Mouse (Mus musculus) ES-E14 (cell line): Measurements from ENCODE around the gene Hexim2. TPM values are rescaled to one million over a fixed set of nuclear protein-coding genes. Genes with fewer than 3 reads are reported as not detected.

Source experiments
- DNase-seq: peaks from one replicate; pipeline ENCODE4 v3.0.0-alpha.2; 2013; ENCODE audit warnings: low read depth, low spot score
- H3K27ac ChIP-seq: 2 replicates; pipeline ENCODE4 v1.5.1; 2012; ENCODE audit warnings: low read depth, mild to moderate bottlenecking, low read length, moderate library complexity, mixed read lengths; ENCODE audit not compliant: poor library complexity, insufficient read depth, severe bottlenecking
- H3K36me3 ChIP-seq: 2 replicates; pipeline ENCODE4 v1.6.1; 2012; ENCODE audit warnings: mild to moderate bottlenecking, low read length, moderate library complexity, mixed read lengths; ENCODE audit not compliant: control insufficient read depth, poor library complexity, insufficient read depth, severe bottlenecking
- H3K4me1 ChIP-seq, 2 experiments: fragments of 150-350 bp in 1 of 2; sonication (generic) in 1 of 2; 2 replicates each; pipeline ENCODE4 v1.6.1; 2012; ENCODE audit warnings: low read length in 2 of 2, mild to moderate bottlenecking in 1 of 2, mixed read lengths in 1 of 2; ENCODE audit not compliant: control insufficient read depth in 2 of 2, insufficient read depth in 2 of 2, poor library complexity in 1 of 2
- H3K4me3 ChIP-seq, 2 experiments: fragments of 150-350 bp in 1 of 2; sonication (generic) in 1 of 2; 2 replicates each; pipeline ENCODE4 v1.5.1; 2012; ENCODE audit warnings: low read length in 2 of 2, low read depth in 1 of 2, mild to moderate bottlenecking in 1 of 2, mixed read lengths in 1 of 2; ENCODE audit not compliant: insufficient read depth in 1 of 2, poor library complexity in 1 of 2, severe bottlenecking in 1 of 2
- H3K9ac ChIP-seq: 2 replicates; pipeline ENCODE4 v1.6.1; 2012; ENCODE audit warnings: low read depth, mild to moderate bottlenecking, low read length, mixed read lengths; ENCODE audit not compliant: poor library complexity, insufficient read depth, severe bottlenecking
- H3K9me3 ChIP-seq: fragments of 150-350 bp; sonication (generic); 2 replicates; pipeline ENCODE4 v1.6.1; 2012; ENCODE audit warnings: low read depth, mild to moderate bottlenecking, low read length; ENCODE audit not compliant: control insufficient read depth, insufficient read depth
- CHD2 ChIP-seq: IDR thresholded peaks from 2 replicates; pipeline ENCODE4 v1.6.1; 2014; ENCODE audit warnings: mild to moderate bottlenecking, low read depth, low read length, inconsistent platforms
- HCFC1 ChIP-seq: IDR thresholded peaks from 2 replicates; pipeline ENCODE4 v1.6.1; 2012; ENCODE audit warnings: low read length, inconsistent platforms, borderline replicate concordance; ENCODE audit not compliant: insufficient read depth
- MAFK ChIP-seq: IDR thresholded peaks from 2 replicates; pipeline ENCODE4 v1.6.1; 2014; ENCODE audit warnings: mild to moderate bottlenecking, low read depth, low read length, inconsistent platforms; ENCODE audit not compliant: insufficient read depth
- ZC3H11A ChIP-seq: IDR thresholded peaks from 2 replicates; pipeline ENCODE4 v1.6.1; 2012; ENCODE audit warnings: low read depth, mild to moderate bottlenecking, inconsistent platforms, low read length, borderline replicate concordance
- ZNF384 ChIP-seq: IDR thresholded peaks from 2 replicates; pipeline ENCODE4 v1.6.1; 2012; ENCODE audit warnings: low read depth, low read length, inconsistent platforms
- in situ Hi-C, 2 experiments: fragments of 600-800 bp; cut with MboI; formaldehyde crosslinking; loops; one replicate each; pipeline ENCODE4 v1.15.1; 2025; ENCODE audit warnings: low sequenced_read_pairs in 2 of 2, inconsistent platforms in 1 of 2; ENCODE audit not compliant: unreplicated experiment in 2 of 2
- total RNA-seq: library from RNA; depleted of rRNA; stranded (reverse); fragments of 300-350 nt; gene quantifications from 2 replicates; pipeline ENCODE4 v1.2.3, GENCODE M21; 2012

Gene Hexim2
- total RNA-seq, 1 experiment, result 9.7 TPM

GRCm38 (mm10) chr11:103170494-103171285, 38.5 kb downstream of the Hexim2 start, which contains the start of gene Fmnl1:
Fmnl1 (plus strand) TSS chr11:103171107.
- in situ Hi-C loops, result no loop called here
- Histone ChIP-seq H3K4me1 (peaks cover 9 to 16% of the 10 kb centered on the region in 2 experiments; a peak in 3 of 4 replicates), H3K4me3 (peak within 1 kb of the TSS; percentile 64 to 70), H3K9ac (peak within 1 kb of the TSS; percentile 65), H3K27ac (no peak within 1 kb of the TSS), H3K9me3 (no peaks in the 10 kb centered on the region), H3K36me3 (no peaks in the 10 kb centered on the region)
- no peak for TF ChIP-seq MAFK
- TF ChIP-seq ZNF384, result no peak
- TF ChIP-seq CHD2, result no peak
- no peak for TF ChIP-seq ZC3H11A
- no peak for DNase-seq

GRCm38 (mm10) chr11:103171286-103171620, 39.0 kb downstream of the Hexim2 start:
- Histone ChIP-seq H3K27ac (no peak overlapping the region), H3K4me3 (peak overlapping the region; percentile 64 to 70), H3K9me3 (no peaks in the 10 kb centered on the region), H3K9ac (peak overlapping the region; percentile 65), H3K4me1 (peaks cover 11 to 21% of the 10 kb centered on the region in 2 experiments; a peak in 3 of 4 replicates), H3K36me3 (no peaks in the 10 kb centered on the region)
- DNase-seq, result no peak
- no peak for TF ChIP-seq MAFK
- no peak for TF ChIP-seq ZC3H11A
- TF ChIP-seq ZNF384, result no peak
- no peak for TF ChIP-seq HCFC1
- no peak for TF ChIP-seq CHD2
- in situ Hi-C loops, result no loop called here

- TF ChIP-seq ZC3H11A (no peak), HCFC1 (no peak), MAFK (no peak), ZNF384 (no peak), CHD2 (no peak)
- H3K9ac ChIP-seq, result no peak overlapping the region
- H3K4me1 ChIP-seq, result peaks cover 12 to 21% of the 10 kb centered on the region in 2 experiments; a peak in 3 of 4 replicates
- H3K9me3 ChIP-seq, result no peaks in the 10 kb centered on the region
- H3K4me3 ChIP-seq, result peak overlapping the region in 1 of 2 experiments; percentile 64; a peak in 1 of 4 replicates
- H3K27ac ChIP-seq, result no peak overlapping the region
- no peaks in the 10 kb centered on the region for H3K36me3 ChIP-seq
- no peak for DNase-seq
- in situ Hi-C loops, result no loop called here
Measured at GRCm38 (mm10) chr11:103171703-103172391, 39.6 kb downstream of the Hexim2 start.

- Histone ChIP-seq H3K9me3 (no peaks in the 10 kb centered on the region), H3K9ac (no peak overlapping the region), H3K4me3 (no peak overlapping the region), H3K27ac (no peak overlapping the region), H3K4me1 (peaks cover 12 to 21% of the 10 kb centered on the region in 2 experiments; a peak in 3 of 4 replicates), H3K36me3 (no peaks in the 10 kb centered on the region)
- DNase-seq, result no peak
- in situ Hi-C loops, result no loop called here
- TF ChIP-seq CHD2, result no peak
- no peak for TF ChIP-seq ZC3H11A
- no peak for TF ChIP-seq ZNF384
- TF ChIP-seq MAFK, result no peak
- TF ChIP-seq HCFC1, result no peak
Measured at GRCm38 (mm10) chr11:103172392-103173040, 40.3 kb downstream of the Hexim2 start.
